Mouse (Mus musculus): Measurements from ENCODE around the gene Sbk3.
"Not testable (repeated sequence)": the region's sequence is repeated elsewhere in the genome, so short reads cannot be mapped to it uniquely, and the experiment has no call there.

Sbk3 gene

DNA sequence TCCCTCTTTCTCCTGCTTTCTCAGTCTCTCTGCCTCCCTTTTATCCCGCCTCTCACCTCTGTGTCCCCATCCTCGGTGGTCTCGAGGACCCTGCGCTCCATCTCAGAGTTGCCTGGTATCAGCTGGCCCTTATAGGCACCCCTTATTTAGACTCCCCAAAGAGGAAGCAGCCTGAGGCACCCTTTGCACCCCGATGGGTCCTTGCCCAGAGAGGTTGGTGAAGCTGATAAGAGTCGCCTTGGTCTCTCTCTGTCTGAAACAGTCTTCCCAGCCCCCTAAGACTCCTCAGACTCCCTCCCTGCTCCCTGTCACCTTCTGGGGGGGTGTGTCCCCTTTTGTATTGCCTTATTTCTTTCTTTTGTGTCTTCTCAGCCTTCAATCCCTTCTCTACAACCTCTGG is at the start of gene Sbk3:
Gene Sbk3, minus strand, starts transcription at position 101 of the 400 bp plus-strand sequence.
- no peak for DNase-seq (ENCODE audit: low spot score in 2 of 2)

DNA sequence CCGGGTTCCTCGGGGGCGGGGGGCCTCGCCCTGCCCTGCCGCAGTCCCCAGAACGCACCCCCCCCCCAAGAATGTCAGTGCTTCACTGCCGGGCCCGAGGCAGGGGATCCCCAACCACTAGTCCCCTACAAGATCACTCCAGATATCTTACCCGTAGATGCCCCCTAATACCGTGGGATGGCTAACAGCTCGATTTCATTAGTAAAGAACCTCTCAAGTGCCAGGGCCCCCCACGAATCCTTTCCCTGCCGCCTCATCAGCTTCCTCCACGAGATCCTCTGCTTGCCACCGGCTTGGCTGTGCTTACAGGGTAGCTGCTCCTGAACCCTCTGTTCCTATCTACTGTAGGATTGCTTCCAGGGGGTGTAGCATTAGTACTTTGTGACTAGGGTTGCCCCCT is 49.7 kb upstream of the Sbk3 start:
- peak in 1 of 2 experiments; percentile 51 for DNase-seq (ENCODE audit: low spot score in 2 of 2)

DNA sequence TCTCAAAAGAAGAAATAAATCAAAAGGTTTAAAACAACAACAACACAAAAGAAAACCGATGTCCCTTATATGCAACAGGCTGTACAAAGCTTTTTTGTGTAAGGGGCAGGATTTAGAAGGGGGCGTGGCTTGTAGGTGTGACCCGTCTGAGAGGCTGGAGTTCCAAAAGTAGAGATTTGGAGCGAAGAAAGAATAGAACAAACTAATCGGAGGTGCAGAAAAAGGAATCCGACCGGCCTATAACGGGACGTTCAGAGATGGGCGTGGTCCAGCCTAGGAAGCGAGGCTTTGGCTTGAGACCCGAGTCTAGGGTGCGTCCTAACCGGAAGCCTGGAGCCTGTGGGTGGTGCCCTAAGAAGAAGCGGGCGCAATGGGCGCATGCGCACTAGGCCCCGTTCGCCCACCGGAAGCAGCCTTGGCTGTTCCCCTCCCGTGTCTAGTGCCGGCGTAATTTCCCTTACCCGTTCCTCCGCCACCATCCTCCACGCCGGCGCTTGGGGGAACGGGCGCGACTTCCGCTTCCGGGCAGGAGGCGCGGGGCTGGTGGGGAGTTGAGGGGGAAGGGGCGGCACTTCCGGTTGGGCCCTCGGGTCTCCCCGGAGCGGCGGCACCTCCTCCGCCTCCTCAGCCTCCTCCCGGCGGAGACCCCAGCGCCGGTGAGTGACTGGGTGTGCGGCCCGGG is 49.2 kb upstream of the Sbk3 start, which contains the start of the genes Zfp865 and Ccdc106:
Gene Zfp865, plus strand, starts transcription at position 377 of the 682 bp plus-strand sequence.
Gene Ccdc106, plus strand, starts transcription at position 554 of the 682 bp plus-strand sequence.
- peak; percentile 96 to 97 for DNase-seq (ENCODE audit: low spot score in 2 of 2)

DNA sequence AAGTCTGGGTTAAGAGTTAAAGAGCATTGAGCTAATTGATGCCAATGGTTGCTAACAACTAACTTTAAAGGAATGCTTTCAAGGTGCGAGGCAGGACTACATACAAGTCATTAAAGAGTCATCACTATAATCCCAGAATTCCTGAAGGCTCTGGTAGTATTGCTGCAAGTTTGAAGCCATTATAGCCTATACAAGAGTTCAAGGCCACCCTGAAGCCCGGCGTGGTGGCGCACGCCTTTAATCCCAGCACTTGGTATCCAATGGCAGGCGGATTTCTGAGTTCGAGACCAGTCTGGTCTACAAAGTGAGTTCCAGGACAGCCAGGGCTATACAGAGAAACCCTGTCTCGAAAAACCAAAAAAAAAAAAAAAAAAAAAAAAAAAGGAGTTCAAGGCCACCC is 48.6 kb upstream of the Sbk3 start:
- DNase-seq (ENCODE audit: low spot score in 2 of 2), result not testable (repeated sequence)

DNA sequence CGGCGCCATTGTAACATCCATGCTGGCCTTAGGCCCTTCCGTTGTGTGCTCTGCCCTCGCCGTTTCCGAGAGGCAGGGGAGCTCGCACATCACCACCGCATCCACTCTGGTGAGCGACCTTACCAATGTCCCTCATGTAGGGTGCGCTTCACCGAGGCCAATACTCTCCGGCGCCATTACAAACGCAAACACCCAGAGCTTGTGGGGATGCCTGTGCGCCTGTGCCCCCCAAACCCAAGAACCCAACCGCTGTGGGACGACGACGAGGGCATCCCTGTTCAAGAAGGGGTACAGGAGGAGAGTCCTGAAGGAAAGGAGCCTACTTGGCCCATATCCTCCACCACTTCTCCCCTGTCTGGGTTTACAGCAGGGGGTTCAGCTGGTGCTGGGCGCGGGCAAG is 47.0 kb upstream of the Sbk3 start:
- no peak for DNase-seq (ENCODE audit: low spot score in 2 of 2)

DNA sequence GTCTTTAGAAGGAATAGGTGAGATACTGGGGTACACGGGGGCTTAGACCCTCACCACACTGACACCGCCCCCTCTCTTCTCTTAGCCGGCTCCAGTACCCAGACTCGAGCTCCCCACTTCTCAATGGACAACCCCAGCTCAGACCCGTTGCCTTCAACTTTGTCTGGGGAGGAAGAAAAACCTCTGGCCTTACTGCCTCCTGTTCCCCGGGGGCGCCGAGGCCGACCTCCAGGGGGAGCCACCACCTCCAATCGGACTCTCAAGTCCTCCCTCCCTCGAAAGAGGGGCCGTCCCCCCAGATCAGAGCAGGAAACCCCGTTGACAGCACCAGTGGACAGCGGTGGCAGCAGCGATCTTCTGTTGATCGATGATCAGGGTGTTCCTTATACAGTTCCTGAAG is 46.4 kb upstream of the Sbk3 start:
- DNase-seq (ENCODE audit: low spot score in 2 of 2), result peak in 1 of 2 experiments; percentile 55

DNA sequence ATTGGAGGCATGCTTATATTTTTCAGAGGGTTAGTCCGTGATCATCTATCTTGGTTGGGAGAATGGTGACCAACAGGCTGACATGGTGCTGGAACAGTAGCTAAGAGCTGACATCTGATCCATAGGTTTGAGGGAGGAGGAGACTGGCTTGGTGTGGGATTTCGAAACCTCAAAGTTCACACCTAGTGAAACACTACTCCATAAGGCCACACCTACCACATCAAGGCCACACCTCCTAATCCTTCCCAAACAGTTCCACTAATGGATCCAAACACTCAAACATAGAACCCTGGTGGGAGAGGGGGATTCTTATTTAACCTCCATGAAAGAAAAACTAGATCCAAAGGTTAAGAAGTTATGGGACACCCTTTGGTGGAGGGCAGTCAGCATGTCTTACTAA is 46.0 kb upstream of the Sbk3 start:
- DNase-seq (ENCODE audit: low spot score in 2 of 2), result no peak

DNA sequence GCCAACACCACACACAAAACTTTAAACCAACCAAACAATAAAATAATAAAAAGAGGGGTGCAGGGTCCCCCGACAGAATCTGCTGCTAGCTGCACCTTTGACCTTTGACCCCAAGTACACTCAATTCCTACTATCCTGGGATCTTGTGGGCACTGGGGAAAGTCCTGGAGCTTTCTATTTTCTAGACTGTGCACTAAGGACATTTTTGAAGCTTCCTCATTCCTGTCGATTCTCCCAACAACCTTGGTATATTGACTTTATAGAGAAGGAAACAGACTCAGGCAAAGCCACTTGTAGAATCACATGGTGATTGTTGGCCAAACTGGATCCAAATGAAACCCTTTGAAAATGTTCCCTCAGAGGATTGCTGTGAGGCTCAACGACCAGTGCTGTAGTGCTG is 45.1 kb upstream of the Sbk3 start:
- no peak for DNase-seq (ENCODE audit: low spot score in 2 of 2)

DNA sequence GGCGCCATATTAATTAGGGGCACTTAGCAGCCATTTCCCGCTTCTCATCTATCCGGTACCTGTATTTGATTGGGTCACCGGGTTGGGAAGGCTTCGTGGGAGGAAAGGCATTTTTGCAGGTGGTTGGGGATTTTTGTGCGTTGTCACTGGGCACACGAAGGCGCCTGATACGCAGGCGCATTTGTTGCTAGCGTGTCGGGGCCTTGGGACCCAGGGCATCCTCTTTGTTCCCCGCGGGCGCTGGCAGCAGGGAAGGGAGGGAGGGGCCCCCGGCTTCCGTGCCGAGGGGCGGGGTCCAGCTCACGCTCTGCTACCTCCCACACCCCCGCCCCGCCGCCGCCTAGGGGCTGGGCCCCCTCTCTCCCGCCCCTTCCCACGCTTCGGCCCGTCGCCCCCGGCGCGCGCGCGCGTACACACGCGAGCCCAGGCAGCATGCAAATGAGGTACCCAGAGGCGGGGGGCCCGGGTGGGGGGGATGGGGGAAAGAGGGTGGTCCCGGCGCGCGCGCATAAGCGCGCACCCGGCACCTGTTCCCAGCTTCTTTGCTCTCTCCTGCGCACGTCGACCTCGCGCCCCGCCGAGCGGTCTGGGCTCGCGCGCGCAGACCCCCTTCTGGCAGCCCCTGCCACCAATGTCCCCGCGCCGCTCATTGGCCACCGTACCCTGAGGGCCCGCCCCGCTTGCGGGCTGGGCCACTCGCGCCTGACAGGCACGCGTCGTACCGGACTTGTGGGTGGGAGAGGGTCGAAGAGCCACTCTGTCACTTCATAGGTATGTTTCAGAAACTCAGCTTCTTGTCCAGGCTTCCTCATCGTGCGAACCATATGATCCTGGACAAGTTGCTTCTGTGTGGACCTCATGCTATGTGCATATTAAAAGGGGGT is 44.4 kb upstream of the Sbk3 start, which contains the start of gene Gm44973:
Gene Gm44973, plus strand, starts transcription at position 379 of the 884 bp plus-strand sequence.
- peak; percentile 86 to 92 for DNase-seq (ENCODE audit: low spot score in 2 of 2)

DNA sequence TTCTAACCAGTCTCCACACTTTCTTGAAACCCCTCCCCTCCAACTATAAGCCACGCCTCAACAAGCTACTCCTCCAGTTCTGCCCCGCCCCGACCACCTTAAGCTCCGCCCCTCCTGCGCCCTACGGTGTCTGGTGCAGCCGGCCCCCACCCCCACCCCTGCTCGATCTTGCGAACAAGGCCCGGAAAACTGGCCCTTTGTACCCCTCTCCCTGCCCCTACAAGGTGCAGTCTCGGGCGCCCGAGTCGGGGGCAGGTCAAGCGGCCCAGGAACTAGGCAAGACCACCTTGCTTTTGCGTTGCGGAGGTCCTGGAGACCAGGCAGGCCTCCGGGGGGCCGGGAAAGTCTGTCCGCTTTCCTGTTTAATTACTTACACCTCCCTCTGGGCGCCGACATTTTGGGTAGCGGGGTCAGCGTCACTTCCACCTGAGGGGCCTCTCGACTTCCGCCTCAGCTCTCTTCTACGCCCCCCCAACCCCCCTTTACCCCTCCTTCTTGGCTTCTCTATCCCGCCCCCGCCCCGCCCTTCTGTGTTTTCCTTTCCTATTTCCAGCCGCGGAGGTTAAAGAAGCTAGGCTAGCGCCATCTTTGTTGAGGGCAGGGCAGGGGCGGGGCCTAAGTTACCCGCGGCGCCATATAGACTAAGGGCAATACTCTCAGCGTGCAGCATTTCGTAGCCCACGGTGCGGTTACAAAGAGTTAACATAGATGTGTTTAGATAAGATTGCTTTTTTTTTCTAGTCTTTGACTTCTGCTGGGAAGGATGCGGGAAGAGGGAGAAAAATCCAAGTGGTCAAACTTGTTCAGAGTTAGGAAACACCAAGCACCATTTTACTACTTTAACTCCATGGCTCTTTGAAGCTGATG is 43.5 kb upstream of the Sbk3 start, which contains the start of the genes Zfp524 and Fiz1:
Gene Zfp524, plus strand, starts transcription at position 165 of the 867 bp plus-strand sequence.
Gene Fiz1, minus strand, starts transcription at position 447 of the 867 bp plus-strand sequence.
- DNase-seq (ENCODE audit: low spot score in 2 of 2), result peak; percentile 97

DNA sequence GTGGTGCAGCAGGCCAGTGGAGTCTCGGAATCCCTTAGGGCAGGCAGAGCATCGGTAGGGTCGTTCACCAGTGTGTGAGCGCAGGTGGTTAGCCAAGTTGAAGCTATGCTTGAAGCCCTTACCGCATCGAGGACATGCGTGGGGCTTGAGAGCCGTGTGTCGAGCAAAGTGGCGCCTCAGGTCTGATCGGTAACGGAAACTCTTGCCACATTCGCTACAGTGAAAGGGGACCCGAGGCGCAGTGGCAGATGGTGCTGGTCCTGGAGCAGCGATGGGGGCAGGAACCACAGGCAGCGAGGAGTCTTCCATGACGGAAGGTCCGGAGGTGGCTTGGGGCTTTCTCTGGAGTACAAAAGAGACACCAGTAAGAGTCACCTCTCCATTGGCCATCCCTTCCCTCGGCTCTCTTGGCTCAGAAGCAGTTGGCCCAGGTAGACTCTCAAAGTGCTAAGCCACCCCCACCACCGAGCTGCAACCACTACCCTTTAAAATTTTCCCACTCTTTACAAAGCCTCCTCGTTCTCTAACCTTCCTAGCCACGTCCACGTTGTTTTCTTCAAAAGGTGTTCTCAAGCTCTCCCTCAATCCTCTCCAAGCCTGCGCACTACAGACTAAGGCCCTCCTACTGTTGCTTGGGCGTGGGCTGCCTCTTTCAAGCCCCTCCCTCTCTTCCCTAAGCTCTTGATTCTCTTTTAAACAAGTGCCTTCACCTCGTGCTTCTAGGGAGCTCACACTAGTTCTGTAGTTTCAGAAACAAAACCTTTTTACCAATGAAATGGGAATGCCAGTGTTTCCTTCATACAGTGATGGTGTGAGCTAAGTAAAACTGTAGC is 41.9 kb upstream of the Sbk3 start:
- DNase-seq (ENCODE audit: low spot score in 2 of 2), result no peak

DNA sequence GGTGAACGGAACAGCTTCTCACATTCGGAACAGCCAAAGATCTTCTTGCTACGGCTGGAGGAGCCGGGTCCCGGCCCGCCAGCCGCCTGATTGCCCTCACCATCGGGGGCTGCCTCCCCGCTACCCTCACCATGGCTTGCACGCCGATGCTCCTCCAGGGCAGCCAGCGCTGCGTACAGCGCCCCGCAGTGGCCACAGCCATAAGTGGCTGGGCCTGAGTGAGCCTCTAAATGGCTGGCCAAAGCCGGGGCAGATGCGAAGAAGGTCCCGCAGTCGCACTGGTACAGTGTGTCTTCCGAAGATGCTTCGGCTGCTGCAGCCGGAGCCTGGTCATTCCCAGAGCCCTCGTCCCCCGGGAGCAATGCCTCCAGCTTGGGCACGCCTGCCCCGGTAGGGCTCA is 37.3 kb upstream of the Sbk3 start:
- no peak for DNase-seq (ENCODE audit: low spot score in 2 of 2)

DNA sequence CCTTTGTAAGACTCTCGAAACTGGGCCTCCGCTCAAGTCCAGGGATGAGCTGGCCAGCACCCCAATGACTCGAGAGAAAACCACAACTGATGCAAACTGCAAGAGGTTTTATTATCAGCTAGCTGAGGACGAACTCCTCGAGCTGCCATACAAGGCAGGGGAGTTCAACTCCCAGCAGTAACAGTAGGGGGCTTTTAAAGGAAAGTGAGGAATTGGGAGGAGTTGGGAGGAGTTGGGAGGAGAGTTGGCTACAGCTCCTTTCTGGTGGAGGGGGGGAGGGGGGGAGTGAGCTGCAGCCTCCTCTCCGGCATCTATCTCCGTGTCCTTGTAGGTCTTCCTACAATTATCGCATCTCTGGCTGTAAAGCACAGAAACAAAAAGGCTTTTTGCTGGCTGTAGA is 31.9 kb upstream of the Sbk3 start:
- DNase-seq (ENCODE audit: low spot score in 2 of 2), result not testable (repeated sequence)

DNA sequence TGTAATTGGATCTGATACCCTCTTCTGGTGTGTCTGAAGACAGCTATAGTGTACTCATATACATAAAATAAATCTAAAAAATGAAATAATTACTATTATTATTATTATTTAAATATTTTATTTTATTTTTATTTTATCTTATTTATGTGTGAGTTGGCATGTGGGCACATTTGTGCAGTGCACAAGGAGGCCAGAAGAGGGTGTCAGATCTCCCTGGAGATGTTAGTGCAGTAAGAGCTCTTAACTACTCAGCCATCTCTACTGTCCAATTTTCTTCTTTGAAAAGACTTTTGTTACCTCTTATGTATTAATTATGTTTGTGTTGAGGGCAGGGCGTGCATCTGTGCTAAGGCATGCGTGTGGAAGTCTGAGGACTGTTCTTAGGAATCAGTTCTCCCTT is 28.9 kb upstream of the Sbk3 start:
- DNase-seq (ENCODE audit: low spot score in 2 of 2), result peak in 1 of 2 experiments; percentile 53

DNA sequence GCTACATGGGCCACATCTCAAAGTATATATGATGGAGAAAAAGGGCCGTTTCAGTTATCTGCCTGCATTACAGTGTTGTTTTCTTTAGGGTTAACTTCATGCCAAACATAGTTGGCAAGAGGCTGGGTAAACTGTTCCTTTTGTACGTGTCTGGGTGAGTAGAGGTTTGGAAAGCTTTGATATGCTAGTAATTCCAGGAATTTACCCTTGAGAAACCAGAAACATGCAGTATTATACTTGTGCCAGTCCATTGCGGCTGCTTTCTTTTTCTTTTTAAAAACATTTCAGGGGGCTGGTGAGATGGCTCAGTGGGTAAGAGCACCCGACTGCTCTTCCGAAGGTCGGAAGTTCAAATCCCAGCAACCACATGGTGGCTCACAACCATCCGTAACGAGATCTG is 26.0 kb upstream of the Sbk3 start:
- no peak for DNase-seq (ENCODE audit: low spot score in 2 of 2)

DNA sequence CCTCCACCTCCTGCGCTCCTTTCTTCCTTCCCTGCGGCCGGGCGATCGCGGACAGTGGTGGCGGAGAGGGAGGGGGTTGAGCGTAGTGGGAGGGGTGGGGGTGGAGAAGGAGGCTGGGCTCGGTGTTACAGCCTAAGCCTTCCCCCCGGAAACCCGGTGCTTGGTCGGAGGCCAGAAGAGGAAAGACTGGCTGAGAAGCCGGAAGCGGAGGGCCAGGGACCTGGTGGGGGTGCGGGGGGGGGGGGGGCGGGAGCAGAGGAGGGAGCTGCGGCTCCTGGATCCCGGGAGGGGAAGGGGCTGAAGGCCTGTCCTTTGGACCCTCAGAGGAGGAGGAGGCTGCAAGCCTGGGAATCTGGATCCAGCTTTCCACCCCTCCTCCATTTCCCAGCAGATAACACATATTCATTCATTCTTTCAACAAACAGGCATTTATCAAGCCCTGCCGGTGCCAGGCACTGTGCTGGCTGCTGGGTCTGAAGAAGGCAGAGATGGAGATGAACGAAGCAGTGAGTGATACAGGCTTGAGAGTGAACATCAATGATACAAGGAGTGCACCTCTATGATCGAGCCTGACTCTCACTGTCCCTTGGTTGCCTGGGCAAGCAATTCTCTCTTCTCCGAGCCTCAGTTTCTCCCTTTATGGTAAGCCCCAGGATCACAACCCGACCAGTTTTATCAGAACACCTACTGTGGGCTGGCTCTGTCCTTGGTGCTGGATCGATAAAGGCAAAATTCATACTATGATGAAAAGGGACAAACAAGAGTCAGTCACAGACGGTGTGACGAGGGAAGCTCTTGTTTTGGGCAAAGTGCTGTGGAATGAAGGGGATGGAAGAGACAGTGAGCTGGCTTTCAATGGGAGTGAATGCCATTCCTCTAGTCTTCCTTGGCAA is 25.3 kb upstream of the Sbk3 start, which contains the start of gene Zfp579:
Gene Zfp579, minus strand, starts transcription at position 156 of the 893 bp plus-strand sequence.
- DNase-seq (ENCODE audit: low spot score in 2 of 2), result peak; percentile 39 to 82

DNA sequence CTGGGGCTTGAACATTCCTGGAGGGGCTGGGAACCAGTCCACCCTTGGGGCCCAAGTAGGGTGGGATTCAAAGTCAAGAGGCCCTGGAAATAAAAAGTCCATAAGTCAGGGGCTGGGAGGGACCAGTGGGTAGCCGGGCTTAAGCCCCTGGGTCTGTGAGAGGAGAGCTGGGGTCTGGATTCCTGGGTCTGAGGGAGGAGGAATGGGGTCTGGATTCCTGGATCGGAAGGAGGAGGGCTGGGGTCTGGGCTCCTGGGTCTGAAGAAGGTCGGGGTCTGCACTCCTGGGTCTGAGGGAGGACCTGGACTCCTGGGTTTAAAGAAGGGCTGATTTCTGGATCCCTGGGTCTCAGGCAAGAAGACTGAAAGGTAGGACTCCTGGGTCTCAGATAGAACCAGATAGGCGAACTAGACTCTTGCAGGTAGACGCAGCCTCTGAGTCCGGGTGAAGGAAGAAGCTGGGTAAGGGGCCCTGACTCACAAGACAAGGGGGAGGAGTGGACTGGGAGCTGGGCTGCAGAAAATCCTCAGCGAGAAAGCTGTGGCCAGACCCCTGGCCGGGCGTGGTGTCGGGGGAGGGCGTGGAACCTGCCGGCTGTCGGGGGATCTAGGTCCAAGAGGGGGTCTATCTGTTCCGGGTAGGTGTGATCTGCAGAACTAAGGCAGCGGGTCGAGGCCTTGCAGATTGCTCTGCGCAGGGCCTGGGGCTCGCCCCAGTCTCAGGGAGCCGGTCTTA is 24.5 kb upstream of the Sbk3 start:
- DNase-seq (ENCODE audit: low spot score in 2 of 2), result no peak

DNA sequence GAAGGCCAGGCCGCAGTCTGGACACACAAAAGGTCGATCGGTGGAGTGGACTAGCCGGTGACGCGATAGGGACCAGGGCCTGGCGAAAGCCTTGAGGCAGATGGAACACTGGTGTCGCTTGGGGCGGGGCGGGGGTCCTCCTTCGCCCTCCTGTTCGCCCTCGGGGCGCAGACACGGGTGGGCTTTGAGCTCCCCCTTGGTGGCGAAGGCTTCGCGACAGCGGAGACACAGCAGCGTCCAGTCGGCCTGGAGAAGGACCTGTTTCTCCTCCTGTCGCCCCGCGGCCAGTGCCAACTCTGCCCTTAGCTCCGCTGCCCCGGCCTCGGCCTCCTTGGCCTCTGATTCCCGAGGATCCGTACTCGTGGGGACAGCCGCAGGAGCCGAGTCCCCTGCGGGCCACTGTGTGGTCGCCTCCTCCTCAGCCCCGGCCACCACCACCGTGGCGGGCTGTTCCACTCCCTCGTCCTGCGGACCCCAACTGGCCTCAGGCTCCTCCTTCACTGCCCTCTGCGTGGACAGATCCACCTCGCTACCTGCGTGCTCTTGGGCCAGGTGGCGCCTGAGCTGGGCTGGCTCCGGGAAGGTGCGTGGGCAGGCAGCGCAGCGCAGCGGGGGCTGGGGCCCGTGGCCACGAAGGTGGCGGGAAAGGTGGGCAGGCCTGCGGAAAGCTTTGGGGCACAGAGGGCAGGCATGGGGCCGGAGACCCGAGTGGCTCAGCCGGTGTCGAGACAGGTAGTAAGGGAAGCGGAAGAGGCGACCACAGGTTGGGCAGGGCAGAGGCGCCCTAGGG is 23.2 kb upstream of the Sbk3 start:
- no peak for DNase-seq (ENCODE audit: low spot score in 2 of 2)

Data from spleen, postnatal 10 days (tissue).